Mouse (Mus musculus) effector memory CD4-positive, alpha-beta T cell, adult 5 months (primary cell): ENCODE results near the gene Nipbl. TPM values are rescaled to one million over a fixed set of nuclear protein-coding genes. Genes with fewer than 3 reads are reported as not detected.

ENCODE experiments used
- polyA plus RNA-seq: library from polyadenylated mRNA; unstranded; fragments of 100-300 nt; shearing (Covaris generic); gene quantifications from one replicate; pipeline ENCODE4 v1.2.1, GENCODE M21; 2017

Gene Nipbl
- 36.3 TPM for polyA plus RNA-seq

GRCm38 (mm10) chr15:8443926-8444889, at the start of gene Nipbl:
Gene Nipbl, minus strand, starts transcription at chr15:8444463.

Other genes with a start within 250 kb of the Nipbl start
- gene Gm2310, start 75.5 kb upstream of the Nipbl start, polyA plus RNA-seq: not detected